Mouse (Mus musculus) kidney, adult 11 months (tissue): ENCODE results near the gene Slc24a5.

ENCODE experiments used
- DNase-seq: peaks from one replicate; pipeline ENCODE4 v3.0.0; 2022

The Slc24a5 gene

DNA sequence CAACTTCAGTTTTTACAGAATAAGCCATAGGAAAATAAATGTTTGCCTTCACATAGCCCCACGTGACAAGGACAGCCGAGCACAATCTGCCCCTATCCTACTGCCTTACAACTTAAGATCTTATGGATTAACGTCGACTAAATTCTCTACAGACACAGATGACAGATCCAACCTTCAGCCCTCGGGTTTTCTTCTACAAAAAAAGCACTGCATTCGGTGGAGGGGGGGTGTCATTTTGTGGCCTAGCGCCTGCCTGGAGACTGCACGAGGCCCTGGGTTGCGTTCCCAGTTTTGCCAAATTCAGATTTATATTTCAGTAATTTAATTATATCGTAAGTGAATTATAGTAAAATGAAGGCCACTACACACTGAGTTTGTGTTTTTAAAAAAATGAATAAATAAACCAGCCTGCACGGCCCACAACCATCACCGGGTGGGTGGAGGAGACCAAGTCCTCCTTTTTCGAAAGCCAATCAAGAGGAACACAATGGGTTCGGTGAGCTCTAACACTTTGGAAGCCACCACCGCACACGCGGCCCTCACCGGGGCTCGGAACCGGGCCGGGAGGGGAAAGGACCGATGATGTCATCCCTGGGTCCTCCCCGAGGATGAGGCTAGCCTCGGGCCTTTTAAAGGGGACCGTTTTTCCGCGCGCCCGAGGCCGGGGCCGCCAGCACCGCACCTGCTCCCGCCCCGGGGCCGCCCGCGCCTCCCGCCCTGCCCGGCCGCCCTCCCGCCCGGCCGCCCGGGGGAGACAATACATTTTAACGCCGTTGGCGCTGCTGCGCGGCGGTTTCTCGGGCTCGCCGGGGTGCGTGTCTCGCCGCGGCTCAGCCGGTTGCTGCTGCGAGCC, 54.9 kb downstream of the Slc24a5 start:
- DNase-seq, result peak; percentile 29

DNA sequence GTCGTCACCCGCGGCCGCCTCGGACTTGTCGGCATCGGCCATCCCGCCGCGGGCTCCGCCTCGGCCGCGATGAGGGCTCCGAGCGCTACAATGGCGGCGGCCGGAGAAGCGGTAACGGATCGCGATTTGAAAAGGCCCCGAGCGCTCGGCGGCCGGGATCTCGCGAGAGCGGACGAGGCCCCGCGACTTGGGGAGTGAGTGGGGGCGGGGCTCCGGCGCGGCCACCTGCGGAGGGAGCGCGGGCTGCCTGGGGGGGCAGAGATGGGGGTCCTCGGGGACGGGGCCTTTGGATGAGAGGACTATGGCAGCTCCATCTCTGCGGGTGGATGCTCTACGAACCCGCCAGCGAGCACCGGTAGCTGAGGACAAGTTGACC, 55.5 kb downstream of the Slc24a5 start, which contains the start of gene Myef2:
Gene Myef2 (minus strand): TSS at position 185 of the 376 bp plus-strand sequence.
- DNase-seq, result peak; percentile 41

DNA sequence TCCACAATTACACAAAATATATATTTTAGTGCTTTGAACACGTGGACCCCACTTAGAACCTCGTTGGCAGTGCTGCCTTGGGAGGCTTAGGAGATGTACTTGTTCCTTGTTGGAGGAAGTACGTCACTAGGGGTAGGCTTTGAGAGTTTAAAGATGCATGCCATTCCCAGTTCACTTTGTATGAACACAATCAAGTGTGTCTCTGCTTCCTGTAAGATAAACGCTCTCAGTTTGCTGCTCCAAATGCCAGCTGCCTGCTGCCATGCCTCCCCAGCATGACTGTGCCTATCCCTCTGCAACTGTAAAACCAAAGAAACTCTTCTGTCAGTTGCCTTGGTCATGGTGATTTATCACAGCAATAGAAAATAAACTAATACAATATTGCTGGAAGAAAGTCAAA, 57.9 kb downstream of the Slc24a5 start:
- DNase-seq, result no peak

DNA sequence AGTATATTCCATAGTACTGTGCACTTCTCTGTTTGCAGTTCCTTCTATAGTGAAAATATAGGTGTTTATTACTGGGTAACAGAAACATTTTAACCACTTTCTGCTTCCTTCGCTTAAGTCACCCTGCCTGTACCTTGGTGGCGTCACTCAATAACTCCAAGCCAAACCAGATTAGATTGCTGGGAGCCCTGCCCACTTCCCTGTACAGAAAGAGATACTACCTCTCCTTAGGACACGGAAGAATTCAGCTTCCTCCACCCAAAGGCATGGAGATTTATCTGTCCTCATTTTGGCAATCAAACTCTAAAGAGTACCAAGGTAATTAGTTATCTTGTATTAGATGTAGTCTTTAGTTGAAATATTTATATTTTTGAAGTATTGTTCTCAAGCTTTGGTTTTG, 58.9 kb downstream of the Slc24a5 start:
- no peak for DNase-seq

DNA sequence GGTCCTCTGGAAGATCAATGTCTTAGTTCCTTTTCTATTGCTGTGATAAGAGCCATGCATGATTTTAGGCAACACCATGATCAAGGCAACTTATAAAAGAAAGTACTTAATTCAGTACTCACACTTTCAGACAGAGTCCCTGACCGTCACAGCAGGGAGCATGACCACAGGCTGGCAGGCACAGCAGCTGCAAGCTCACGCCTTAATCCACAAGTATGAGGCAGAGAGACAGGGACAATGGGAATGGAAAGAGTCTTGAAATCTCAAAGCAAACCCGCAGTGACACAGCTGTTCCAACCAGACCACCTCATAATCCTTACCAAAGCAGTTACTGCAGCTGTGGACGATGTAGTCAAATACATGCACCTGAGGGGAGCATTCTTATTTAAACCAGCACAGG, 66.2 kb downstream of the Slc24a5 start:
- DNase-seq, result no peak

DNA sequence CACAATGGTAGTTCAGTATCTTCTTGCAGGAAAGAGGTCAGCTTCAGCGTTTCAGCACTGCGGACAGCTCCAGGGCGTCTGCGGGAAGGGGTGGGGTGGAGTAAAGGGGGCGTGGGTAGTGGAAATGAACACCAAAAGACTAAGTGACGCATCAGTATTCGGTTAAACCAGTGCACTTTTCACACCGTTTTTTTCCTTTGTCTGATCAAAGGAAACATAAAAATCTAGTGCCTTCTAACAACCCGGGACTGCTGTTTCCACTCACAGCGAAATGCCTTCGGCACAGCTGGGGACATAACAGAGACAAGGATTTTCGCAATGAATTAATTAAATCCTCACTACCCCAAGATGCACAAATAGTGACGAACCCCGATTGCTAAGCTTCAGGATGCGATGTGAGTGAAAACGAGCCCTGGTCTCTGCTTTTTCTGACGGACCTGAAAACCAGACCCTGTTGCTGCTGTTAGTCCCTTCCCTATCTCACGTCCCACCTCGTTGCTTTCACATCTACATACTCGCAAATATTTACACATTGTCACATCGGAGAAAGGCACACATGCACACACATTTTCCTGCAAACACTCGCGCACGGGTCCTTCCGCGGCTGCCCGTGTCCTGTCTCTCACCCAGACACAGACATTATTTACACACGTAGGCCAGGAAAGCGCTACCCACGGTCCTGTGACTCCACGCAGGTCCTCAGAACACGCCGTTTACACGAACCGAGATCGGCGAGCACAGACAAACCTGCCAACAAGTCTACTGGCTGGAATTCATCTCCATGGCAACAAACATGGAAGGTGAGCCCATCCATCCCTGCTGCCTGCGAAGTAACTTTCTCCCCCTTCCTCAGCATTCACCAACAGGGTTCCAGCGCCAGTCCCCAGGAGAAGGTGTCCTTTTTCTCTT, 68.2 kb downstream of the Slc24a5 start, which contains the start of gene Ctxn2:
Gene Ctxn2 (plus strand): TSS at position 790 of the 909 bp plus-strand sequence.
- peak; percentile 31 for DNase-seq

DNA sequence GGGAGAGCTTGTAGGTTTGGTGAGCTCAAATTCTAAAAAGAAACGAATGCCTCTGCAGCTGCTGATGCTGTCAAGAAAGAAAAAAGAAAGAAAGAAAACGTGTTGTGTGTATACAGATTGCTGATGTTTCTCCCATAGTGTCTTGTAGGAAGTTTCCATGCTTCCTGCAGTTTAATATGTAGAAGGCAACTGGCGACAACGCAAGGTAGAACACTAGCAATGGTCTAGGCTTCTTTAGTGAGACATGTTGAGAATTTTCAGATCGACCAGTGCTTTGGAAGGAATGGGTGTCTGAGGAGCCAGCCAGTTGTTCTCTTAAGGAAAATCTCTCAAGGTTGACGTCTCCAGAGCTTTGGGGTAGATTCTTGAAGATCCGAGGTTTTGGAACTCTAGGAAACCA, 68.9 kb downstream of the Slc24a5 start:
- DNase-seq, result no peak
